28 mouse cellular contexts compared by ENCODE assay signal in the genomic region with DNA sequence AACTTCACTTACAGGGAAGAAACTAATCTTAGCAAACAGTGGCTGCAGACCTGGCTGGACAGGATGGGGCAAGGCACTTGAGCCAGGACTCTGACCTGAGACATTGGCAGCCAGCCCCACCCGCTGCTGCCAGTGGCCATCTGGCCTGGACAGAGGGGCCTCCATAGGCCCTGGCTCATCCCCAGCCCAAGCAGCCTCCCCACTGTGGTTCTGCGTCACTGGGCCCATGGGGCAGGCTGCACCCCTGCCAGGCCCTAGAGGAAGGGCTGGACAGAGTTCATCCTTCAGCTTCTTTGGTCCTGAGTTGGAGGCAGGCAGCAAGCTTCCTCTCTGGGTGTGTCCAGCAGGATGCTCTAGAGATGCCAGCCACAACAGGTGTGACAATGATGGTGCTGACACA. TPM values are rescaled to one million over a fixed set of nuclear protein-coding genes. Genes with fewer than 3 reads are reported as not detected.
DNase-seq lines count a peak whose midpoint lies in the region; ATAC-seq lines count a peak whose summit lies in the region.
"Had no signal": no experiment of that assay in that cellular context is flagged by ENCODE, and none has a peak within 500 bp of the region (broad histone marks: within the 10 kb centered on the region; RNA-seq: fewer than 3 reads in every experiment).

No protein-coding gene starts in this region.

- no peaks in the 10 kb centered on the region for H3K9me3 ChIP-seq in kidney, embryonic 15.5 days (replicated peaks)
- H3K9me3 ChIP-seq: forebrain, embryonic 15.5 days; heart, embryonic 15.5 days; hindbrain, embryonic 13.5 days; limb, embryonic 15.5 days; lung, embryonic 15.5 days; neural tube, embryonic 13.5 days; stomach, embryonic 15.5 days had no signal

- H3K27me3 ChIP-seq in kidney, embryonic 15.5 days, result no peaks in the 10 kb centered on the region
- H3K27me3 ChIP-seq: forebrain, embryonic 15.5 days; limb, embryonic 15.5 days; lung, embryonic 15.5 days; neural tube, embryonic 13.5 days; stomach, embryonic 15.5 days had no signal

- no peak overlapping the region for H3K27ac ChIP-seq in kidney, embryonic 15.5 days
- H3K27ac ChIP-seq: forebrain, embryonic 15.5 days; heart, embryonic 15.5 days; hindbrain, embryonic 13.5 days; limb, embryonic 15.5 days; liver, embryonic 14.5 days; lung, embryonic 15.5 days; macrophage; neural tube, embryonic 13.5 days; stomach, embryonic 15.5 days had no signal

- ATAC-seq in kidney, embryonic 15.5 days (replicated peaks; ENCODE audit: low FRiP score), result no peak
- ATAC-seq: forebrain, embryonic 15.5 days; midbrain, embryonic 16.5 days had no signal

- no peaks in the 10 kb centered on the region for H3K4me1 ChIP-seq in kidney, embryonic 15.5 days
- H3K4me1 ChIP-seq: forebrain, embryonic 15.5 days; heart, embryonic 15.5 days; hindbrain, embryonic 13.5 days; limb, embryonic 15.5 days; lung, embryonic 15.5 days; neural tube, embryonic 13.5 days; stomach, embryonic 15.5 days had no signal

- 76% methylated on average over 2 of the region's 2 CpGs for WGBS in kidney, embryonic 15.5 days

- H3K9ac ChIP-seq in kidney, embryonic 15.5 days, result no peak overlapping the region
- H3K9ac ChIP-seq: forebrain, embryonic 15.5 days; heart, embryonic 15.5 days; hindbrain, embryonic 13.5 days; limb, embryonic 15.5 days; liver, embryonic 14.5 days; lung, embryonic 15.5 days; neural tube, embryonic 13.5 days; stomach, embryonic 15.5 days had no signal

- H3K36me3 ChIP-seq in kidney, embryonic 15.5 days, result no peaks in the 10 kb centered on the region
- H3K36me3 ChIP-seq: forebrain, embryonic 15.5 days; heart, embryonic 15.5 days; hindbrain, embryonic 13.5 days; limb, embryonic 15.5 days; lung, embryonic 15.5 days; neural tube, embryonic 13.5 days; stomach, embryonic 15.5 days had no signal

- no peak overlapping the region for H3K4me3 ChIP-seq in kidney, embryonic 15.5 days (replicated peaks)
- H3K4me3 ChIP-seq: forebrain, embryonic 15.5 days; heart, embryonic 15.5 days; hindbrain, embryonic 13.5 days; limb, embryonic 15.5 days; lung, embryonic 15.5 days; myocyte; neural tube, embryonic 13.5 days; stomach, embryonic 15.5 days had no signal

- DNase-seq in kidney, adult 9 months, result peak; percentile 6
- peak; percentile 15 for DNase-seq in NIH3T3 (ENCODE audit: low read depth)
- DNase-seq in cerebellum, adult 8-10 months, result peak; percentile 93
- peak; percentile 92 to 93 for DNase-seq in cerebellum, postnatal 36 days
- no peak for DNase-seq in c-Kit-positive CD71-positive TER-119-positive erythroid progenitor cells, embryonic 14.5 days (ENCODE audit: low spot score)
- no peak for DNase-seq in adrenal gland, postnatal 36 days
- DNase-seq: adrenal gland, adult 2 months; heart, postnatal 36 days; kidney, adult 11 months; right cerebral cortex, adult 18-20 months; right cerebral cortex, postnatal 4 days had no signal

- no peak overlapping the region for H3K4me2 ChIP-seq in kidney, embryonic 15.5 days
- H3K4me2 ChIP-seq: forebrain, embryonic 15.5 days; heart, embryonic 15.5 days; hindbrain, embryonic 13.5 days; limb, embryonic 15.5 days; lung, embryonic 15.5 days; neural tube, embryonic 13.5 days; stomach, embryonic 15.5 days had no signal

RNA-seq across cellular contexts. Expression of a gene that starts 3.9 kb away (rescaled TPM):
- not detected in 2 replicates for polyA plus RNA-seq in kidney, embryonic 15.5 days (2015; fragmentation: Nextera tagmentation; extraction: Ambion mirVana)
- total RNA-seq in adrenal gland, postnatal 36 days (2021), result not detected
- total RNA-seq: adrenal gland, adult 2 months; ES-E14; gastrocnemius, adult 8-10 months; heart, postnatal 36 days; left cerebral cortex, adult 18-20 months; left cerebral cortex, postnatal 36 days had no signal
- polyA plus RNA-seq: adrenal gland, adult 2 months; forebrain, embryonic 15.5 days; heart, embryonic 15.5 days; hindbrain, embryonic 13.5 days; limb, embryonic 15.5 days; liver, embryonic 14.5 days; lung, embryonic 15.5 days; macrophage; midbrain, embryonic 16.5 days; myocyte; neural tube, embryonic 13.5 days; stomach, embryonic 15.5 days; thymus, postnatal 0 days had no signal

RNA-seq across cellular contexts. Expression of a gene that starts 41.2 kb away (rescaled TPM):
- 9.8 and 13.6 TPM in 2 replicates for polyA plus RNA-seq in kidney, embryonic 15.5 days (2015; fragmentation: Nextera tagmentation; extraction: Ambion mirVana)
- 100 to 1,000 TPM; 104 to 156 TPM for total RNA-seq in adrenal gland, postnatal 36 days (2021)
- polyA plus RNA-seq: macrophage had no signal

RNA-seq across cellular contexts. Expression of a gene that starts 57.4 kb away (rescaled TPM):
- 0.06 and 0.13 TPM in 2 replicates for polyA plus RNA-seq in kidney, embryonic 15.5 days (2015; fragmentation: Nextera tagmentation; extraction: Ambion mirVana)
- total RNA-seq in adrenal gland, postnatal 36 days (2021), result under 1 TPM in 1 of 2 experiments, not detected in 1; 0.10 TPM
- total RNA-seq: adrenal gland, adult 2 months; gastrocnemius, adult 8-10 months; heart, postnatal 36 days had no signal
- polyA plus RNA-seq: heart, embryonic 15.5 days; limb, embryonic 15.5 days; liver, embryonic 14.5 days; lung, embryonic 15.5 days; macrophage; myocyte had no signal

Comparison
In these comparisons a context has a peak if more than half of its experiments do, and no peak if none do; other contexts are left out.
1. DNase-seq: peak in kidney, adult 9 months (single experiment), NIH3T3 (single experiment), cerebellum, adult 8-10 months (single experiment) and cerebellum, postnatal 36 days (2 of 2); none in c-Kit-positive CD71-positive TER-119-positive erythroid progenitor cells, embryonic 14.5 days (single experiment) and adrenal gland, postnatal 36 days (0 of 2).